Mouse (Mus musculus): ENCODE measurements around the gene Serpina11.

The Serpina11 gene

GRCm38 (mm10) chr12:103989857-103990256 is at the start of gene Serpina11:
Serpina11 (minus strand) TSS chr12:103989957.
- in situ Hi-C loops (cut with MboI, MseI), result loop anchor here (5.0 kb wide), 2 partner anchors 82 to 422 kb away; no protein-coding TSS in a partner anchor

- in situ Hi-C loops (cut with MboI, MseI), result no loop called here
These were observed 48.4 kb upstream of the Serpina11 start for GRCm38 (mm10) chr12:104038181-104038580.

GRCm38 (mm10) chr12:104033752-104034151 is 44.0 kb upstream of the Serpina11 start:
- in situ Hi-C loops (cut with MboI, MseI), result no loop called here

GRCm38 (mm10) chr12:104029986-104030385 is 40.2 kb upstream of the Serpina11 start:
- in situ Hi-C loops (cut with MboI, MseI), result no loop called here

- in situ Hi-C loops (cut with MboI, MseI), result no loop called here
These were observed 25.5 kb upstream of the Serpina11 start for GRCm38 (mm10) chr12:104015280-104015679.

GRCm38 (mm10) chr12:104013620-104014019 is 23.9 kb upstream of the Serpina11 start, which contains the start of gene Serpina9:
Serpina9 (minus strand) TSS chr12:104013755.
- in situ Hi-C loops (cut with MboI, MseI), result no loop called here

- in situ Hi-C loops (cut with MboI, MseI), result loop anchor here (10.0 kb wide), 1 partner anchor 260 kb away; the partner anchor contains the start of gene Serpina3i
These were observed 14.9 kb upstream of the Serpina11 start for GRCm38 (mm10) chr12:104004689-104005088.

GRCm38 (mm10) chr12:104003238-104003612 is 13.5 kb upstream of the Serpina11 start:
- in situ Hi-C loops (cut with MboI, MseI), result loop anchor here (10.0 kb wide), 1 partner anchor 262 kb away; the partner anchor contains the start of gene Serpina3i

GRCm38 (mm10) chr12:104002569-104003237 is 12.9 kb upstream of the Serpina11 start:
- in situ Hi-C loops (cut with MboI, MseI), result loop anchor here (10.0 kb wide), 1 partner anchor 262 kb away; the partner anchor contains the start of gene Serpina3i

- in situ Hi-C loops (cut with MboI, MseI), result loop anchor here (10.0 kb wide), 1 partner anchor 264 kb away; the partner anchor contains the start of gene Serpina3i
These were observed 10.8 kb upstream of the Serpina11 start for GRCm38 (mm10) chr12:104000594-104000993.

- in situ Hi-C loops (cut with MboI, MseI), result loop anchor here (10.0 kb wide), 1 partner anchor 265 kb away; the partner anchor contains the start of gene Serpina3i
These were observed 9.9 kb upstream of the Serpina11 start for GRCm38 (mm10) chr12:103999611-104000010.

- in situ Hi-C loops (cut with MboI, MseI), result no loop called here
These were observed 6.8 kb upstream of the Serpina11 start for GRCm38 (mm10) chr12:103996513-103996912.

GRCm38 (mm10) chr12:103995292-103996072 is 5.7 kb upstream of the Serpina11 start:
- in situ Hi-C loops (cut with MboI, MseI), result no loop called here

GRCm38 (mm10) chr12:103992945-103993344 is 3.2 kb upstream of the Serpina11 start:
- in situ Hi-C loops (cut with MboI, MseI), result loop anchor here (5.0 kb wide), 1 partner anchor 419 kb away; no protein-coding TSS in a partner anchor

GRCm38 (mm10) chr12:103989514-103989767 is 316 bp downstream of the Serpina11 start:
- in situ Hi-C loops (cut with MboI, MseI), result loop anchor here (5.0 kb wide), 1 partner anchor 83 kb away; no protein-coding TSS in a partner anchor

- in situ Hi-C loops (cut with MboI, MseI), result loop anchor here (5.0 kb wide), 1 partner anchor 83 kb away; no protein-coding TSS in a partner anchor
These were observed 823 bp downstream of the Serpina11 start for GRCm38 (mm10) chr12:103988754-103989513.

GRCm38 (mm10) chr12:103985868-103986267 is 3.9 kb downstream of the Serpina11 start:
- in situ Hi-C loops (cut with MboI, MseI), result loop anchor here (5.0 kb wide), 1 partner anchor 86 kb away; no protein-coding TSS in a partner anchor

- in situ Hi-C loops (cut with MboI, MseI), result loop anchor here (5.0 kb wide), 1 partner anchor 87 kb away; no protein-coding TSS in a partner anchor
These were observed 4.8 kb downstream of the Serpina11 start for GRCm38 (mm10) chr12:103984935-103985334.

- in situ Hi-C loops (cut with MboI, MseI), result no loop called here
These were observed 8.0 kb downstream of the Serpina11 start for GRCm38 (mm10) chr12:103981646-103982360.

GRCm38 (mm10) chr12:103978294-103978693 is 11.5 kb downstream of the Serpina11 start:
- in situ Hi-C loops (cut with MboI, MseI), result no loop called here

- in situ Hi-C loops (cut with MboI, MseI), result no loop called here
These were observed 11.9 kb downstream of the Serpina11 start for GRCm38 (mm10) chr12:103977846-103978245.
